Mouse (Mus musculus) bone marrow macrophage, adult 2 months (primary cell): ENCODE data around the gene Aldh1a3.

Source experiments
- CTCF ChIP-seq: IDR thresholded peaks from 2 replicates; pipeline ENCODE4 v1.5.1; 2012; ENCODE audit warnings: low read depth, mild to moderate bottlenecking, low read length, moderate library complexity
- POLR2A ChIP-seq: IDR thresholded peaks from 2 replicates; pipeline ENCODE4 v1.6.1; 2012; ENCODE audit warnings: mild to moderate bottlenecking, low read depth, low read length, borderline replicate concordance

DNA sequence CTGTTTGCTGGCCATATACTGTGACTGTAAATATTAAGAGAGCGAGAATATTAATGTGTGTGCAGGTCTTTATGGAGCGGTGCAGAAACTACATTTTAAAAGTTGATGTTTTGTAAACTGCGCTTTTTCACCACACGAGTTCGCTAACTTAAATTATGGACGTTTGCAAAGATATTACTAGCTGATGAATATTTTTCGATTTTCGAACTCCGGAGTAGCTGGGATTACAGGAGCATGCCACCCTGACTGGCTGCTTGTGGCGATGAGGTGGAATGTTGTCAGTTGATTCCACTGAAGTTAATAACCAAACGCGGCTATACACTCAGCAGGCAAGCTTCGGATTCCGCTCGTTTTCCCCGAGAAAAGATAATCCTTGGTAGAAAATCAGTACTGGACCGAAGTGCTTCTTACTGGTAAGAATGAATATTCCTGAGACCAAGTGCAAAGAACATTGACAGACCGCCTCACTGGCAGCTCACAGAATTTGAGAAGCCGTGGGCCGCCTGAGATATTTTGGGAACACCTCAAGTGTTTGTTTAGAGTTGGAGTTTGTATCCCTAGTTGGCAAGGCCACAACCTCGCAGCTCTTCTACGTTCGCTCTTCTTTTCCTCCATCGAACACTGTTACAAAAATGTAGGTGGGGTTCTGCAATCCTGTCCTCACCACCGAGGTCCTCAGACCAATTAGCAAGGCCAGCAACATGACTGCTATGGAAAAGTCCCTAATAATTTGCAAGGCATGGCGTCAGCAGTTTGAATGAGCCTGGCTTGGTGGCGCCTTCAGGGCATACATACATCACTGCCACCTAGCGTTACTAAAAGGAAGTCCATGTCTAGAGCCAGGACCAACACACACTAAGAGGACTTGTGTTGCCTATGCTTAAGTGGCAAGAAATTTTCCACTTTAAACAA, 38.4 kb downstream of the Aldh1a3 start:
- no peak for TF ChIP-seq POLR2A
- TF ChIP-seq CTCF = peak; percentile 53
